Mouse (Mus musculus): ENCODE data around the gene Pla2g15.

DNA sequence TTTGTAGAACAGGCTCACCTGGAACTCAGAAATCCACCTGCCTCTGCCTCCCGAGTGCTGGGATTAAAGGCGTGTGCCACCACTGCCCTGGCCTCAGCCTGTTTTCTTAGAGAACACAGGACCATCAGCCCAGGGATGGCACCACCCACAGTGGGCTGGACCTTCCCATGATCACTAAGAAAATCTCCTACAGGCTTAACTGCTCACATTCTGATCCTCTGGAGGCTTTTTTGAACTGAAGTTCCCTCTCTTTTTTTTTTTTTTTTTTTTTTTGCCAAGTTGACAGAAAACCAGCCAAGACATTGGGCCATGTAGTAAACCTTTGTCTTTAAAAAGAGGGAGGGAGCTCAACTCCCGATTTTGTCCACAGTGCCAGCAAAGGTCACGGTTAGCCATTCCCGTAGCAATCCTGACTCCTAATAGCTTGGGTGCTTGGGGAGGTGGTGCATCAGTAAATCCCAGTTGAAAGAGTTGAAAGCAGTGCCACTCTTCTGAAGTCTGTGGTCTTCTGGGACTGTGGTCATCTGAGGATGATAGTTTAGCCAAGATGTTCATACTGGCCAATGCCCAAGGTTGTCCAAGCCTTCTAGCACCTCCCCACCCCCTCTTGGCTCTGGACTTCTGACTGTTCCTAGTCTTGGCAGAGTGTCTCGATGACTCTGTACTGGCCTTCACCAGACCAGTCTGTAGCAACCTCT lies 2.2 kb upstream of the Pla2g15 start:
- TF ChIP-seq CTCF (IDR thresholded peaks at IDR 0.05; ENCODE audit: borderline replicate concordance, extremely low read depth, insufficient read depth, insufficient read length) (no peak), POLR2A (IDR thresholded peaks at IDR 0.05; ENCODE audit: borderline replicate concordance, extremely low read depth, insufficient read depth, insufficient read length, poor library complexity, severe bottlenecking) (no peak)
